Mouse (Mus musculus) heart, embryonic 11.5 days (tissue): ENCODE results near the gene Vmn1r2. TPM values are rescaled to one million over a fixed set of nuclear protein-coding genes. Genes with fewer than 3 reads are reported as not detected.
"Not testable (repeated sequence)": the region's sequence is repeated elsewhere in the genome, so short reads cannot be mapped to it uniquely, and the experiment has no call there.

Source experiments
- ATAC-seq: fragments of 200-750 bp; cut with Nextera tagmentation; replicated peaks from 2 replicates; pipeline ENCODE4 v1.8.0; 2017; ENCODE audit warnings: moderate library complexity; ENCODE audit not compliant: insufficient number of reproducible peaks, low FRiP score, low TSS enrichment
- H3K27ac ChIP-seq: fragments of 300-500 bp; sonication (generic); 2 replicates; pipeline ENCODE4 v1.5.1; 2014; ENCODE audit warnings: mild to moderate bottlenecking, low read depth, low read length
- H3K27me3 ChIP-seq: fragments of 300-500 bp; sonication (generic); 2 replicates; pipeline ENCODE4 v1.6.1; 2014; ENCODE audit warnings: mild to moderate bottlenecking, low read length, mixed read lengths; ENCODE audit not compliant: control insufficient read depth, insufficient read depth
- H3K36me3 ChIP-seq: fragments of 300-500 bp; sonication (generic); 2 replicates; pipeline ENCODE4 v1.6.1; 2014; ENCODE audit warnings: mild to moderate bottlenecking, low read length, moderate library complexity, mixed read lengths; ENCODE audit not compliant: control insufficient read depth, insufficient read depth
- H3K4me1 ChIP-seq: fragments of 300-500 bp; sonication (generic); 2 replicates; pipeline ENCODE4 v1.6.1; 2014; ENCODE audit warnings: low read length; ENCODE audit not compliant: control insufficient read depth, insufficient read depth
- H3K4me2 ChIP-seq: fragments of 300-500 bp; sonication (generic); 2 replicates; pipeline ENCODE4 v1.6.1; 2014; ENCODE audit warnings: mild to moderate bottlenecking, moderate library complexity
- H3K4me3 ChIP-seq: fragments of 300-500 bp; sonication (generic); 2 replicates; pipeline ENCODE4 v1.5.1; 2014; ENCODE audit warnings: low read depth, low read length
- H3K9ac ChIP-seq: fragments of 300-500 bp; sonication (generic); 2 replicates; pipeline ENCODE4 v1.6.1; 2014; ENCODE audit warnings: mild to moderate bottlenecking, low read depth, low read length, moderate library complexity
- H3K9me3 ChIP-seq: fragments of 300-500 bp; sonication (generic); replicated peaks from 2 replicates; pipeline ENCODE4 v1.6.1; 2016; ENCODE audit warnings: low read length; ENCODE audit not compliant: control insufficient read depth
- WGBS: fragments of 180-500 bp; shearing (Covaris S2); extraction: QIAGEN DNeasy Blood & Tissue Kit; methylation state at CpG from one replicate; pipeline ENCODE4 v1.1.7; 2014; ENCODE audit not compliant: insufficient replicate concordance; 5-methylcytosine and 5-hydroxymethylcytosine counted together
- polyA plus RNA-seq: library from polyadenylated mRNA; unstranded; fragments of >200 nt; fragmentation: Nextera tagmentation; extraction: Ambion mirVana; gene quantifications from 2 replicates; pipeline ENCODE4 v1.2.1, GENCODE M21; 2014

Gene Vmn1r2
- not detected in 2 replicates for polyA plus RNA-seq

GRCm38 (mm10) chr4:3167020-3167419, at the start of gene Vmn1r2:
Gene Vmn1r2 (plus strand): TSS chr4:3167320.
- not testable (repeated sequence) for H3K9ac ChIP-seq, H3K4me3 ChIP-seq, H3K36me3 ChIP-seq, H3K27me3 ChIP-seq, ATAC-seq, H3K4me1 ChIP-seq, H3K27ac ChIP-seq, H3K4me2 ChIP-seq, H3K9me3 ChIP-seq
- no CpG with 5 or more reads among the region's 1 CpGs for WGBS

DNA sequence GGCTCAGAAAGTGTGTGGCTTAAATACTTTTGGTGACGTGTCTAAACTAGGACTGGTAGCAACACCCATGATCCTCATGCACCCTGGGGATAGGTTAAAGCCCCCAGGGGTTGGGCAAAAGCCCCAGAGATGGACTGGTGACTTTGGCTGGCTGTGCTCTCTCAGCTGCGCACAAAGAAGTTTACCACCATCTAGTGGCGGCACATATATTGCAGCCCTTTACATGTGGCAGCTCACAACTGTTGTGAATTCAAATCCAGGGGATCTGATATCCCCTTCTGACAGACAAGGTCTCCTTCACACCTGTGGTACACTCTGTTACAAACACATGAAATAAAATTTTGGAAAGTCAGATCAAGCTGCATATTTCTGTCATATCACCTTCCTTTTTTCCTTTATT, 19.2 kb upstream of the Vmn1r2 start:
- H3K4me2 ChIP-seq, H3K36me3 ChIP-seq, H3K4me1 ChIP-seq, H3K9me3 ChIP-seq, H3K27me3 ChIP-seq, H3K4me3 ChIP-seq, ATAC-seq, H3K27ac ChIP-seq, H3K9ac ChIP-seq: not testable (repeated sequence)
- no CpG with 5 or more reads among the region's 3 CpGs for WGBS

GRCm38 (mm10) chr4:3153320-3153719, 13.8 kb upstream of the Vmn1r2 start:
- 69% methylated on average over 2 of the region's 2 CpGs for WGBS
- H3K4me1 ChIP-seq, H3K4me2 ChIP-seq, H3K9ac ChIP-seq, H3K4me3 ChIP-seq, H3K36me3 ChIP-seq, H3K9me3 ChIP-seq, ATAC-seq, H3K27ac ChIP-seq, H3K27me3 ChIP-seq: not testable (repeated sequence)

- H3K9me3 ChIP-seq, H3K27ac ChIP-seq, ATAC-seq, H3K4me1 ChIP-seq, H3K27me3 ChIP-seq, H3K9ac ChIP-seq, H3K36me3 ChIP-seq, H3K4me3 ChIP-seq, H3K4me2 ChIP-seq: not testable (repeated sequence)
Observed at GRCm38 (mm10) chr4:3164429-3164828, 2.7 kb upstream of the Vmn1r2 start.

GRCm38 (mm10) chr4:3165046-3165445, 2.1 kb upstream of the Vmn1r2 start:
- Histone ChIP-seq H3K4me3 (no peak overlapping the region), H3K9me3 (peaks cover 4% of the 10 kb centered on the region), H3K9ac (no peak overlapping the region), H3K4me2 (no peak overlapping the region), H3K4me1 (no peaks in the 10 kb centered on the region), H3K36me3 (no peaks in the 10 kb centered on the region), H3K27me3 (no peaks in the 10 kb centered on the region), H3K27ac (no peak overlapping the region)
- 87% methylated on average over 4 of the region's 4 CpGs for WGBS
- ATAC-seq = no peak; the same call in 1 of the 2 replicates

DNA sequence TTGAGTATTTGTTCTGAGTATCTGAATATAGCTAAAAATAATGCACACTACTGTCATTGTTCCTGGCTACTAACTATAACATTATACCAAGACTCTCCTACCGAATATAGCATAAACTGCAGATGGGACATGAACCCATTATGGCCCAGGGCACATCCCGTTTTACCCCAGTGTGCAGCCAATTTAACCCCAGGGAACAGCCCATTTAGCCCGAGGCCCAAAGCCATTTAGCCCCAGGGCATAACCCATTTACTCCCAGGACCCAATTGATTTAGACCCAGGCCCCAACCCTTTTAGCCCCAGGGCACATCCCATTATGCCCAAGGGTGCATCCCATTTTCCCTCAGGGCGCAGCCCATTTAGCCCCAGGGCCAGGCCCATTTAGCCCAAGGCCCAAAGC, 7.5 kb downstream of the Vmn1r2 start:
- WGBS = 76% methylated on average over 4 of the region's 4 CpGs
- H3K4me2 ChIP-seq, ATAC-seq: not testable (repeated sequence)

GRCm38 (mm10) chr4:3175756-3176155, 8.6 kb downstream of the Vmn1r2 start:
- peaks cover 10% of the 10 kb centered on the region; the same call in 1 of the 2 replicates for H3K9me3 ChIP-seq
- WGBS = 93% methylated on average over 6 of the region's 8 CpGs
- not testable (repeated sequence) for H3K4me1 ChIP-seq, H3K36me3 ChIP-seq, H3K4me3 ChIP-seq, H3K27ac ChIP-seq, ATAC-seq, H3K27me3 ChIP-seq, H3K9ac ChIP-seq, H3K4me2 ChIP-seq

More for the DNA sequence above, 7.5 kb downstream of the Vmn1r2 start:
- not testable (repeated sequence) for H3K4me3 ChIP-seq, H3K27me3 ChIP-seq, H3K27ac ChIP-seq, H3K9me3 ChIP-seq, H3K9ac ChIP-seq, H3K4me1 ChIP-seq, H3K36me3 ChIP-seq

- H3K4me3 ChIP-seq, H3K4me1 ChIP-seq, H3K4me2 ChIP-seq, H3K27me3 ChIP-seq, H3K36me3 ChIP-seq, H3K9ac ChIP-seq, H3K27ac ChIP-seq, ATAC-seq: not testable (repeated sequence)
- H3K9me3 ChIP-seq = peaks cover 10% of the 10 kb centered on the region; the same call in 1 of the 2 replicates
- WGBS = 79% methylated on average over 6 of the region's 6 CpGs
Observed at GRCm38 (mm10) chr4:3176195-3176594, 9.1 kb downstream of the Vmn1r2 start.

GRCm38 (mm10) chr4:3176746-3177490, 9.8 kb downstream of the Vmn1r2 start:
- 83% methylated on average over 10 of the region's 10 CpGs for WGBS

More at GRCm38 (mm10) chr4:3176746-3177490, 9.8 kb downstream of the Vmn1r2 start:
- not testable (repeated sequence) for H3K36me3 ChIP-seq, H3K4me1 ChIP-seq, H3K4me2 ChIP-seq, H3K27me3 ChIP-seq, H3K27ac ChIP-seq, H3K9ac ChIP-seq, ATAC-seq, H3K4me3 ChIP-seq
- peaks cover 10% of the 10 kb centered on the region; the same call in 1 of the 2 replicates for H3K9me3 ChIP-seq
